Mouse (Mus musculus): ENCODE results near the gene Txnip. TPM values are rescaled to one million over a fixed set of nuclear protein-coding genes. Genes with fewer than 3 reads are reported as not detected.

The Txnip gene
- polyA plus RNA-seq, 1 experiment = 325 TPM

DNA sequence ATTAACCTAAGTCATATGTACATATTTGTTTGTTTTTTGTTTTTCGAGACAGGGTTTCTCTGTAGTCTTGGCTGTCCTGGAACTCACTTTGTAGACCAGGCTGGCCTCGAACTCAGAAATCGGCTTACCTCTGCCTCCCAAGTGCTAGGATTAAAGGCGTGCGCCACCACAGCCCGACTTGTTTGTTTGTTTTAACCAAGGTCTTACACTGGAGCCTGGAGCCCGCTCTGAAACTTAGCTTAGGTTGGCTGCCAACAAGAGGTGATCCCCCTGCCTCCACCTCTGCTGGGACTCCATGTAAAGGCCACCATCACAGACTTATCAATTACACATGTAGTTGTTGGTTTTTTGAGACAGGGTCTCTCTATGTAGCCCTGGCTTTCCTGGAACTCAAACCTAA is 8.9 kb upstream of the Txnip start:
- WGBS = 83% methylated on average over 7 of the region's 7 CpGs
- DNase-seq (ENCODE audit: low read depth, low spot score) = no peak

DNA sequence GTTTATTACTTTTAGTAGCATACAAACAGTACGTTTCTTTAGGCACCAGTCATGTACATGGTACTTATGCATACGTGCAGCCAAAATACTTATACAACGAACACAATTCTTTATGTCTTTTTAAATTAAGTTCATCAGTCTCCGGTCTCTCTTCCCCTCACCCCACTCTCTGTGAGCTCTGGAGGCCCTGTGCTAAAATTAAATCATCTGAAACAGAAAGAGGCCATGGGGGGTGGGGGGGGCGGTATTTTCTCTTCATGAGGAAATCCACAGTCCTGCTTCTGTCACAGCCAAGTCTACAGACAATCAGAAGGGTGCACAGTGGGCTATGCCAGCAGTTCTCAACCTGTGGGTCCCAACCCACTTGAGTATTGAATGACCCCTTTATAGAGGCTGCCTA is 8.4 kb upstream of the Txnip start:
- DNase-seq (ENCODE audit: low read depth, low spot score) = no peak
- 81% methylated on average over 5 of the region's 5 CpGs for WGBS

DNA sequence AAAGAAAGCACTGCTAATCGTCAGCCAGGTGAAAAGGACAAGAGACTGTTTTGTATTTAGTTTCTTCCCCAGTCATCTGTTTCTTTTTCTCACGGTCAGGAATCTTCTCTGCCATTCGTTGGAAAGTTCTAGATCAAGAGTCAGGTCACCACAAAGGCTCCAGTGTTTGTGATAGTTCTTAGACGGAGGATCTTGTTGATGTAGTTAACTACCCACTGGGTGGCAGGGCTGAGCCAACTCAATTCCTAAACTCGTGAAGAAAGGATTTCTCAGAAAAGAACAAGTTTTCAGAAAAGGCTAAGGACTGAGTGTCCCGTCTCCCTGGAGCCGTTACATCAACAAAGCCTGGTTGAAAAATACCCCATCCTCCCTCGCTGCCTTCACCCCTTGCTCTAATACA is 6.6 kb upstream of the Txnip start:
- WGBS = 2% methylated on average over 8 of the region's 8 CpGs
- DNase-seq (ENCODE audit: low read depth, low spot score) = no peak

DNA sequence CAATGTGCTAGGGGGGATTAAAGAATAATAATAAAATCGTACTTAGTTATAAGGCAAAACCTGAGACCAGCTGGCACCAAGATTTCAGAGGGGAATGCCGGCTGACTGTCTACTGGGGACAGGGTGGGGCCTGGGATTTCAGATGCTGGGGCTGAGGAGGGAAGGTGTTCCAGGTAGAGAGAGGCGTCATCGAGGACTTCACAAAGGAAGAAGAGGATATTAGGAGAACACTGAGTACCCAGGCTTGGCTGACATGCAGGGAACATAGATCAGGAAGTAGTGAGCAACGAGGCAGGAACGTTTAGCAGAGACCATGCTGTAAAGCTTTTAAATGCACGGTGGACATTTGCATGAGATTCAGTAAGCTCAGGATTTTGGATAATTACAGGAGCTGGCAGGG is 5.9 kb upstream of the Txnip start:
- DNase-seq (ENCODE audit: low read depth, low spot score) = no peak
- 13% methylated on average over 7 of the region's 7 CpGs for WGBS

DNA sequence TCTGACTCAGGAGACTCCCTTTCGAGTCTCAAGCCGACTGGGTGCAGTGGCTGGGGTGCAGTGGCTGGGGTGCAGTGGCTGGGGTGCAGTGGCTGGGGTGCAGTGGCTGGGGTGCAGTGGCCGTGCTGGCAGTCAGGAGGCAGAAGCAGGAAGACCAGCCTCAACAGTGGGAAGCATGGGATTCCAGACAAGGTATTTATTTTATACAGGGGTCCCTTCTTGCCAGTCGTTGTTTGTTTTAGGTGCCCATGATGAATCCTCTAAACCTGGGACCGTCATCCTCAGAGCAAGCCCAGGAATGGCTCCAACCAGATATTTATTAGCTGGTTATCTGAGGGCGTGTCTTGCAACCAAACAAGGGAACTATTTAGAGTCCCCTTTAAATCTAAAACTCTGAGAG is 4.2 kb upstream of the Txnip start:
- 50% methylated on average over 6 of the region's 6 CpGs for WGBS
- no peak for DNase-seq (ENCODE audit: low read depth, low spot score)

DNA sequence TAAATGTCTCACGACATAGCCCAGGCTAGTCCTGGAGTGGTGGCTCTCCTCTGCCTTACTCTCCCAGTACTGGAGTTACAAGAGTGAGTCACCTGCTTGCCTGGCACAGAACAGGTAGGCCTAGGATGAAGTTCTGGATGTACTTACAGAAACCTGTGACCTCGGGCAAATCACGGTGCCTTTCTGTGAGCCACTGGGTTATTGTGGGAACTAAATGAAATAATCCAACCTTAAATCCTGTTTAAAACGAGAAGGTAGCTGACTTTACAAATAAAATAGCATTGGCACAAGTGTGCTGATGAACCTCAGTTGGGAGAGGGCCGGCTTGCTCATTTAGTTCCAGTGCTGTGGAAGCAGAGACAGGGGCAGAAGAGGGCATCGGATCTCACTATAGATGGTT is 3.5 kb upstream of the Txnip start:
- DNase-seq (ENCODE audit: low read depth, low spot score) = no peak
- WGBS = 46% methylated on average over 6 of the region's 6 CpGs

DNA sequence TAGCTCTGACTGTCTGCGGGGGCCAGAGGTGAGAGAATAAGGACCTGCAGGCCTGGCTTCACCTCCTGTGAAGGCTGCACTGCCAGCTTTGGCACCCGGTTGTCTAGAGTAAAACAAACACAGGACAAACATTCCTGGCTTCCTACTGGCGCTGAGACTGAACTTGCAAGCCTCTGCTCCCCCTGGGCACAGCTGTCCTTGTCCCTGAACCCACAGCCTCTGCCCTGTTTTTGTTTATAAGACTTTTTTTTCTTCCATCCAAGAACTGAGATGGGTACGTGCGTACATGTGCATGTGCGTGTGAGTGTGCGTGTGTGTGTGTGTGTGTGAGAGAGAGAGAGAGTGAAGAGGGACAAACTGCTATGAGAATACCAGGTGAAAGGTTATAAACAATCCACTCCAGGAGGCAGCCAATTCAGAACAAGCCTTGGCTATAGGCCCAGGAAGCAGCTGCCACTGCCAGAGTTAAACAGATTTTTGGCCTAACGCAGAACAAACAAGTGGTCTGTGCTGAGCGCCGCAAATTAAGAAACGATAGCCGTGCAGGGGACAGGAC is 2.6 kb upstream of the Txnip start:
- 9% methylated on average over 12 of the region's 12 CpGs for WGBS
- no peak for DNase-seq (ENCODE audit: low read depth, low spot score)

DNA sequence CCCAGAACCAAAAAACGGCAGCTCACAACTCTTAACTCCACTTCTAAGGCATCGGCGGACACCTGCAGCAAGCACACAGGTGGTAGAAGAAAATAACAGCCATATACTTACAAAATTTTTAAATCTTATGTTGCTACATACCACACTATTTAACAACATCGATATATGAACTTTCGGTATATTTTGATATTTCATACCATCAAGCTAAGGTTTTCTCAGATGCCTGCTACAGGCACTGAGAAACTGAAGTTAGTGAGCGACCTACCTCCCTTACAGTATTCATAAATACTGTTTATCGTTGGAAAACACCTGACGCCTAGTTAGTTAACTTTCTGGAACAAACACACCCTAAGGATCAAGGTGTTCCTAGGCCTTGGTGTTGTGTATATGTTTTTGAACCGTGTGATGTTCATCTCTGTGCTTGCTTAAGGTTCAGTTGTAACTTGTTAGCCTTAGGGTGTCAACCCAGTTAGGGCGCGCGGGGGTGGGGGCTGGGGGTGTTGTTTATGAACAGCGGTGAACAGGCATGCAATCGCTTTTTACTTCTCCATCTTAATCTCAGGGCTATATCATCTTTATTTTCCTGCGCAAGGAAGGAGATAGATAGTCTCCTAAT is 1.6 kb upstream of the Txnip start:
- WGBS = 23% methylated on average over 15 of the region's 15 CpGs
- DNase-seq (ENCODE audit: low read depth, low spot score) = no peak

DNA sequence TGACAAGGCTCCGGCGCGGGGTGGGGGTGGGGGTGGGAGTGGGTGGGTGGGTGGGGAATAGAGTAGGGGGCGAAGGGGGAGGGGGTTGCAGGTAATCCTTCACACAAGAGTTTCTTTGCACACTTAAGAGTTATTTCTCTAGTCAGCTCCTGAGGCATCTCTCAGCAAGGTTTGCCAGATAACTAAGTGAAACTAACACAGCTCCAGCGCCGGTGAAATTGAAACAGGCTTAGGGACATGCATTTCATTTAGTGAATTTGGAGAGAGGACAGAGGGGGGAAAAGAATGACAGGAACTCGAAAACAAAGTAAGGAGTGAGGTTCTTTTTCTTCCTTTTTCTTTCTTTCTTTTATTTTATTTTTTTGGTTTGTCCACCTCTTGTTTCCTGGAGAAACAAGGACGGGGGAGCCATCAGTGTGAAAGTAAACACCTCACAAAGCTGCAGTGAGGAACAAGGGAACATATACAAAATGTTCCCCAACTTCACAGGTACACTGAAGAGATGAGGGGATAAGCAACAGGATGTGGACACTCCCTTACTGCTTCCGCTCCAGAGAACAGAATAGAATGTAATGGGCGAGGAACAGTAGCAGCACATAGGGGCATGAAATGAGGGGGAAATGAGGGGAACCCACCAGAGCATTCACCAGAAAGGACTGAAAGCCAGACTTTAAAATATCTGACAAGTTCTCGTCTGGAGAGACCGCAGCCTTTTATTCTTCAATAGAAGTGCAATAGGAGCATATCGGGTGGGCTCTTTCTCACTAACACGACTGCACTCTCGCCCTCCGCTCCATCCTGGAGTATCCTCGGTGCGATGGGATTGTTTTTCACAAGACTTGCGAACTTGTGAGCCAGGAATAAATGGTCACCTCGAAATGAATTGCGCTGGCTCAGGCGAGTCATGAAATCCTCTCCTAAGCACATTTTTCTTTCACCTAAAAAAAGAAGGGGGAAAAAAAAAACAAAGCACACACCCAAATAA is 814 bp upstream of the Txnip start:
- no peak for DNase-seq (ENCODE audit: low read depth, low spot score)
- 1% methylated on average over 22 of the region's 22 CpGs for WGBS

DNA sequence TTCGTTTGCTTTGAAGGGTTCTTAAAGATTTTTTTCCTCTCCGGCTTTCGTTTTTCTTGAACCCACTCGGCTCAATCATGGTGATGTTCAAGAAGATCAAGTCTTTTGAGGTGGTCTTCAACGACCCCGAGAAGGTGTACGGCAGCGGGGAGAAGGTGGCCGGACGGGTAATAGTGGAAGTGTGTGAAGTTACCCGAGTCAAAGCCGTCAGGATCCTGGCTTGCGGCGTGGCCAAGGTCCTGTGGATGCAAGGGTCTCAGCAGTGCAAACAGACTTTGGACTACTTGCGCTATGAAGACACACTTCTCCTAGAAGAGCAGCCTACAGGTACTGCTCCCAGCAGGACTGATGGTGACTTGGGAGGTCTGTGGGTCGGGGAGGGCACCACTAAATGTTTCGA is 402 bp downstream of the Txnip start:
- under 1% methylated on average over 17 of the region's 17 CpGs for WGBS
- no peak for DNase-seq (ENCODE audit: low read depth, low spot score)

DNA sequence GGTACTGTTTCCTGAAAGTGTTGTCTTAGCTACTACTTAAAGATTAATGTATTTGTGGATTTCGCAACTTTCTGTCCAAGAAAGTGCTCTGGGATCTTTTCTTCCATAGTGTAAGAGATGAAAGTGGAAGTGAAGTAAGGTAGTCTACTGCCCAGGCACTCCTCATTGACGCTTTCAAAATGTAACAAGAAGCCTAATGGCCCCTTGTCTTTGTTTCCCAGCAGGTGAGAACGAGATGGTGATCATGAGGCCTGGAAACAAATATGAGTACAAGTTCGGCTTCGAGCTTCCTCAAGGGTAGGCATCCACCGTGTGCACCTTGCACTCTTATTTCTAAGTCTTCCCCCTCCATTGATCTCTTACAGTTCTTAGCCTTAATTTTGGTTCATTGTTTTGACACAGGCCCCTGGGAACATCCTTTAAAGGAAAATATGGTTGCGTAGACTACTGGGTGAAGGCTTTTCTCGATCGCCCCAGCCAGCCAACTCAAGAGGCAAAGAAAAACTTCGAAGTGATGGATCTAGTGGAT is 975 bp downstream of the Txnip start:
- no peak for DNase-seq (ENCODE audit: low read depth, low spot score)
- under 1% methylated on average over 10 of the region's 10 CpGs for WGBS

DNA sequence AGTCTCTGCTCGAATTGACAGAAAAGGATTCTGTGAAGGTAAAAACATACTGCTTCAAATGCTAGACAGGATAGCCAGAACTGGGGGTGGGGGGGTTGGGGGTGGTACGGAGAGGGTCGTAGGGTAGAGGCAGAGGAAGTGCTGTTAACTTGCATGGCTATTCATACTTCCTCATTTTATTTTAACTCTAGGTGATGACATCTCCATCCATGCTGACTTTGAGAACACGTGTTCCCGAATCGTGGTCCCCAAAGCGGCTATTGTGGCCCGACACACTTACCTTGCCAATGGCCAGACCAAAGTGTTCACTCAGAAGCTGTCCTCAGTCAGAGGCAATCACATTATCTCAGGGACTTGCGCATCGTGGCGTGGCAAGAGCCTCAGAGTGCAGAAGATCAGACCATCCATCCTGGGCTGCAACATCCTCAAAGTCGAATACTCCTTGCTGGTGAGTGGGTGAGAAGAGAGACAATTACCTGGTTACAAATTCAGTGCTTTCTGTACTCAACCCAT is 1.7 kb downstream of the Txnip start:
- WGBS = 1% methylated on average over 12 of the region's 12 CpGs
- no peak for DNase-seq (ENCODE audit: low read depth, low spot score)

DNA sequence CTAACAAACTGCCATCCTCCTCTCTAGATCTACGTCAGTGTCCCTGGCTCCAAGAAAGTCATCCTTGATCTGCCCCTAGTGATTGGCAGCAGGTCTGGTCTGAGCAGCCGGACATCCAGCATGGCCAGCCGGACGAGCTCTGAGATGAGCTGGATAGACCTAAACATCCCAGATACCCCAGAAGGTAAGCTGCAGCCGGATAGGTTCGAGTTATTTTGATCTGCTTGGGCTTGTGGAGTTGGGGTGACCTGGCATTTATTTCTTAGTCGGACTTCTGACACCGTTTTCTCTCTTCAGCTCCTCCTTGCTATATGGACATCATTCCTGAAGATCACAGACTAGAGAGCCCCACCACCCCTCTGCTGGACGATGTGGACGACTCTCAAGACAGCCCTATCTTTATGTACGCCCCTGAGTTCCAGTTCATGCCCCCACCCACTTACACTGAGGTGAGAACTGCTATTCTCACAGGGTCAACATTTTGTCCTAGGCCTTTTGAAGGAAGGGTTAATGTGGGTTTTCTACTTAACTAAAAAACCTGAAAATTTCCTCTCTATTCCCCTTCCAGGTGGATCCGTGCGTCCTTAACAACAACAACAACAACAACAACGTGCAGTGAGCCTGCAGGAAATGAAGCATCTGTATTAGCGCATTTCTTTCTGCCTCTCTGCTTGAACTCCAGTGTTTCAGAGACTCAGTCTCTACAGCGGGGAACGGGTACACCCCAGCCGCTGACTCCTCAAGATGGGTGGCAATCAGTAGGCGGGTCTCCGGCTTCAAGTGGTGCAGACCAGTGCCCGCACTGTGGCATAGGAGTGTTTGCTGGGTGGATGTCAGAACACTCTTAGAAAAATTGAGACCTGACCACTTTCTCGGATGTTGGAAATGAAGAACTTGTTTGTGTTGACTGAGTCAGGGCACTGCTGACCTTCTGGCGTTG is 2.4 kb downstream of the Txnip start:
- no peak for DNase-seq (ENCODE audit: low read depth, low spot score)
- under 1% methylated on average over 23 of the region's 23 CpGs for WGBS

DNA sequence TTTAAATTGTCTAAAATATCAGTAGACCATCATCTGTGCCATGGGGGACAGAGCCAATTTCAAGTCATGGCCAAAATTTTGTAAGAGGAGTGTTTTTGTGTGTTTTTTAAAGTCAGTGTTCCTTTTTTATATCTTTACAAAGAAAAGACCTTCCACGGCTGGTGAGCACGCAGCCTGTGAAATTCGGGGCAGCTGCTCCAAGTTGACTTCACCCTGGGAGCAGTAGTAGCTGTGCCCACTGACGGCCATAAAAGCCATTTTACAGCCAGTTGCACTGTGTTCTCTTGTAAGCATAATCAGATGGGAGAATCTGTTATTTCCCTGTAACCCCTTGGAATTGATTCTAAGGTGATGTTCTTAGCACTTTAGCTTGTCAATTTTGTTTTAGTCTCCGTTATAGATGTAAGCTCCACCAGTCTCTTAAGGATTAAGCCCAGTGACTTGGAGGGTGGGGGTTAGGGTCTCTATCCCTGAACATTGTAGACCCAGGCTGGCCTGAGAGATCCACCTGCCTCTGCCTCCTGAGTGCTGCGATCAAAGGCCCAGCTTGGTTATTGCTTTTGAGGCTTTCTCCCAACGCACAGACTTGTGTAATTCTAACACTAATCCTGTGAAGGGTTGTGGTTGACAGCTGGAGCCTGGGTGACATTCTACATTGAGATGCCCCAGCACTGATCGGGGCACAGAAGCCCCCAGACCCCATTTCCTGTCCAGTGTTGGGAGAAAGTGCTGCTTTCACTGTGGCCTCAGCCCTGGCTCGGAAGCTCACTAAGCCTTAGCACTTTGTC is 3.3 kb downstream of the Txnip start:
- 5% methylated on average over 9 of the region's 9 CpGs for WGBS
- DNase-seq (ENCODE audit: low read depth, low spot score) = no peak

DNA sequence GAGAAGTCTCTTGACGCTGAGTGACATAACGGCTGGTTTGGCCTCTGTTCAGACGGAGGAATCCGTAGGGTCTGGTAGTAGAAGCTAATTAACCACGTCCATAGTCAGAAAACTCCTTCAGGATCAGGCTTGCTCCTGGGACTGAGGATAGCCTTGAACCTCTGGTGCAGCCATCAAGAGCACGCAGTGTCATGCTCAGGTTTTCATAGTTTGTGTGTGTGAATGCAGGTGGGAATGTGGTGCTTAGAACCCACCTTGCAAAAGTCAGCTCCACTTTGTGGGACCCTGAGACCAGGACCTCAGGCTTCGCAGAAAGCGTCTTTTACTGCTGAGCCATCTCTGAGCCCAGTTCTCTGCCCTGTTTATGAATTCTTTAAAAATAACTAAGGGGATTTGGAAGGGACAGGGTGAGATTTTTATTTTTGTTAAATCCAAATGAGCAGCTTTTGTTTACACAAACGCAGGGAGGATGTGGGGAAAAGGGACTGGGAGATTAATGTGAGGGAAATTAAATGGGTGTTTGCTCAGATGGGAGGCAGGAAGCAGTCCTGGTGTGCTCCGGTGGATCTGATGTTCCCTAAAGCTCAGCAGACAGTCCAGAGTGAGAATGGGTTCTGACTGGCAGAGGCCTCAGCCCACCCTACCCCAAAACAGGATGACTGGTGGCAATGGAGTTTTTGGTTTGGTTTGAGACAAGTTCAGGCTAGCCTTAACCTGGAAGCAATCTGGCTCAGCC is 4.4 kb downstream of the Txnip start:
- WGBS = 11% methylated on average over 10 of the region's 10 CpGs
- DNase-seq (ENCODE audit: low read depth, low spot score) = no peak

DNA sequence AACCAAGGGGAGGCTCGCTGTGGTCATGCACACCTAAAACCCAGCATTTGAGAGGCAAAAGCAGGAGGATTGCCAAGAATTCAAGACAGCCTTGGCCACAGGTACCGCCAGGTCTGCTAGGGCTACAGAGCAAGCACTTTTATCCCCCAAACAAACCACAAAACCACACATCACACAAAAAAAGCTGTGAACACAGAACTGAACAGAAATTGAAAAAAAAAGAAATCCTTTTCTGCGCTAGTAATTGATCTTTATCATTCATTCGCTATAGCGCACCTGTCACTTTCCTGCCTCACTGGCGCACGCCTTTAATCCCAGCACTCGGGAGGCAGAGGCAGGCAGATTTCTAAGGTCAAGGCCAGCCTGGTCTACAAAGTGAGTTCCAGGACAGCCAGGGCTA is 5.5 kb downstream of the Txnip start:
- no peak for DNase-seq (ENCODE audit: low read depth, low spot score)
- 65% methylated on average over 8 of the region's 8 CpGs for WGBS

DNA sequence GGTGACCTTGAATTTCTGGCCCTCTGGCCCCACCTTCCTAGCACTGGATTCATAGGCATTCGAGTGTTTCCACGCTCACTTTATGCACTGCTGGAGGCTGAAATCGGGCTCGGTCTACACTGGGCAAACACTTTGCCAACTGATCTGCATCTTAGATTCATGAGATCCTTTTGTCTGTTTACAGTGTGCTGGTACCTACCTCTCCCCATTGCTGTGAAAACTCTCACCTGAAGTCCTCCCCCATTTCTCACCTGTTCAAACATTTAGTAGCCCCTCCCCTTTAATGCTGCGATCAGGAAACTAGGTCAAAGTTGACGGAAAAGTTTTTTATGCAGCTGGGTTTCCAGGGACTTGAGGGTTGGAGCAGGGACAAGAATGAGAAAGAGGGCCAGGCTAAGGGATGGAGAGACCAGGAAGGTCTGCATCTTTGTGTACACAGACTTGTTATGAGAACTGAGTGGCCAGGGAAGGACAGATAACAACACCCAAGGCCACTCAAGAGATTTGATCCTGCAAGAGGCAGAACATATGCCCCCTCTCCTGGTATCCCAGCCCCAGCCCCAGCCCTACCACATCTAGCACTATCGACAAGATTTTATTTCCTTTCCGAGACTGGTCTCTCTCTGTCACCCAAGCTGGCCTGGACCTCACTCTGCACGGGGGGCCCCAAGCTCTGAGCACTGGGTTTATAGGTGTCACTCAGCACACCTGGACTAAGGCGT is 6.3 kb downstream of the Txnip start:
- WGBS = 7% methylated on average over 10 of the region's 10 CpGs
- DNase-seq (ENCODE audit: low read depth, low spot score) = no peak

Measured in large intestine, adult 2 months (tissue).